Mouse (Mus musculus) erythroblast, adult 5-6 weeks (primary cell): ENCODE results near the gene Fam206a. TPM values are rescaled to one million over a fixed set of nuclear protein-coding genes. Genes with fewer than 3 reads are reported as not detected.
A peak's percentile ranks its signal among the peaks of the same experiment; 100 is the strongest.

ENCODE experiments used
- ATAC-seq: replicated peaks from 2 replicates; pipeline ENCODE4 v1.8.0; 2016; ENCODE audit warnings: moderate number of reproducible peaks, mild to moderate bottlenecking, moderate TSS enrichment, inconsistent platforms; ENCODE audit not compliant: poor library complexity, low FRiP score, severe bottlenecking
- total RNA-seq, 2 experiments: library from RNA; stranded (forward) in 1 of 2; stranded (reverse) in 1 of 2; fragments of 150-400 nt in 1 of 2; fragments of 200-764, 138-1000 nt in 1 of 2; gene quantifications; 2 replicates each; pipeline versions ENCODE4 v1.2.3 to v1.2.4; 2015 to 2017; ENCODE audit warnings: low replicate concordance in 2 of 2

Gene Fam206a
- total RNA-seq (2015; ENCODE audit: low replicate concordance) (2.9 and 3.7 TPM in 2 replicates), total RNA-seq (2017; ENCODE audit: low replicate concordance) (0.56 and 1.4 TPM in 2 replicates)

DNA sequence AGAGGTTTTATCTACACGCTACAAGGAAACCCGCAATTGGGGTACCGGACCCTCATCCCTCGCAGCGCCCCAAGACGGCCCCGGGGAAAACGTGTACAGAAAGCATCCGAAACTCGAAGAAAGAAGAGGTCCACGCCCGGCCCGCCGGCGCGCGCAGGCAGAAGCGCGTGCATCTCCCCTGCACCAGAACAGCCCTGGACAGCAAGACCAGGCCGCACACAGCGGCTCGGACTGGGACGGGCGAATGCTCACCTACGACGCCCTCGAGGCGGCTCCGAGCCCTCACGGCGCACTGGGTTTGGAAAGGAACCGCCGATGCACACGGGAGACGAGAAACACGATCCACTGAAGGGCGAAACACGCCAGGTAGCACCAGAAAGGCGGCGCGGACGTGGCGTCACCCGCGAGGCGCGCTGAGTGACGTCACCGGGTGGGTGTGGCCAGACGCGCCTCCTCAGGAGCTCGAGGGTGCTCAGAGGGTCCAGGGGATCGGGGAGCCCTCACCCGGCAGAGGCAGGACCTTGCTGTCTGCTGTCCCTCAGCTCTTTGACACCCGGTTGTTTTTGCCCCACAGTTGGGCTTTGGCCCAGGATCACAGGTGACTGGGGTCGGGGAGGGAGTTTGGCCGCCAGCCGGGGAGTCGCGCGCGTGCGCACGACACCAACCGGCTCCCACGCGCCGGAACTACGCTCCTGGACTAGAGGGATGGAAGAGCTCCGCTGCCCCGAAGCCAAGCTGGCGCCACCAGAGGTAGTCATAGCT lies at the start of gene Fam206a, which contains the start of gene Elp1:
TSS of gene Fam206a (plus strand) at position 439 of the 762 bp plus-strand sequence.
TSS of gene Elp1 (minus strand) at position 425 of the 762 bp plus-strand sequence.
- ATAC-seq: peak; percentile 98

DNA sequence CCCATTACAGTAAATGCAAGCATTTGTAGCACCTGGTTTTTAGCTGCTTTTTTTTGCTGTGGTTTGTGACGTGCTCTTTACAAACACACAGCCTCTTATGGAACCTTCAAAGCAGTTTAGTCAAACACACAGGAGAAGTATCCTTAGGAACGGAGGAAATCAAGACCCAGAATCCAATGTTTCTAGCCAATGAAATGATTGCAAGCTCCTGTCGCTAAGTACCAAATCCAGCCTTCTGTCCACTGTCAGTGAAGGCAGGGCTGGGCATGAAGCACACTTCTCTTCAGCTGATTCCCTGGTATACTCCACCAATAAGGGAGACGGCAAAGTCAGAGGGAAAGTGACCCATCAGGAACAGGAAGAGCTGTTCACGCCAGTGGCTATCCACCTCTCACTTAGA lies 46.1 kb upstream of the Fam206a start:
- ATAC-seq: no peak

- no peak for ATAC-seq
Measured at GRCm38 (mm10) chr4:56756966-56757600, 45.1 kb upstream of the Fam206a start.

DNA sequence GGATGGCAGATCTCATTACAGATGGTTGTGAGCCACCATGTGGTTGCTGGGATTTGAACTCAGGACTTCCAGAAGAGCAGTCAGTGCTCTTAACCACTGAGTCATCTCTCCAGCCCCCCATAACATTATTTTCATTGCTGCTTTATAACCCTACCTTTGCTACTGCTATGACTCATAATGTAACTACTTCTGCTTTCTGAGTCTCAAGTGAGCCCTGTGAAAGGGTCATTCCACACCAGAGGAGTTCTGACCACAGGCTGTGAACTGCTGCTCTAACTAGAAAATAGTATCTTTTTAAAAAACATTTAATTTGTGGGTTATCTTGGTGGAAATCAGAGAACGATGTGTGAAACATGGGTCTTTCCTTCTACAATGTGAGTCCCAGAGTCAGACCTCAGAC lies 44.5 kb upstream of the Fam206a start:
- ATAC-seq: no peak

GRCm38 (mm10) chr4:56767861-56768284 lies 34.3 kb upstream of the Fam206a start:
- no peak for ATAC-seq

DNA sequence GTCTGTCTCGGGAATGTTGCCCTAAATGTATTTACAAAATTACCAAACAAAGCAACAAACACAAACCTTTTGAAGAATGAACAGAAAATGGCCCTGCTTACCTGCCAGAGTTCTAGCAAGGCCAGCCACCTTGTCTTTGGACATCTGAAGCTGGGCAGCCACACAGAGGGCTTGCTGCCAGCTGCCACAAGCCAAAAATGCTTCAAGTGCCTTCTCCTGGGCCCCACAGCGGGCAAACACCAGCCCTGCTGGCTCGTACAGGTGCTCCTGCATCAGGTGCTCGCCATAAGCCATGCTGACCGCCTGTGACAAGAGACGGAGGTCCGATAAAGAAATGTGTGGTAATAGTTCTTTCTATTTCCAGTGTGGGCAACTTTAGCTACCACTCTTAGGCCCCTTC lies 33.2 kb upstream of the Fam206a start:
- ATAC-seq: no peak

- ATAC-seq: no peak
Measured at GRCm38 (mm10) chr4:56771065-56771464, 31.1 kb upstream of the Fam206a start.

DNA sequence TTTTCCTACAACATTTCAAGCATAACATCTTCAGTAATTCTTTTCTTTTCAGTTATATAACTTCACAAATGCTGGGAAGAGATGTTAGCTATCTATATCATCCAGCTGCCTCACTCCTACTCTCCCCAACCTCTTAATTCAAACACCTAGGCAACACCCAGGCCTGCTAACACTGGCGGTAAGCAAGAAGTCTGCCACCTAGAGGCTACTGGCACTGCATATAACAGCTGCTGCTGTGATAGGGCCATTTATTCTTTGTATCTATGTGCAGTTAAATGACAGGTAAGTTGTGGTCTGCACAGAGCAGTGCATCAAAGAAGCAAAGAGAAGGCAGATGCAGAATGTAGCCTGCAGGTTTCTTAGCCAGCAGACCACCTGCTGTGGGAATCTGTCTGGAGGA lies 10.8 kb upstream of the Fam206a start:
- ATAC-seq: no peak

DNA sequence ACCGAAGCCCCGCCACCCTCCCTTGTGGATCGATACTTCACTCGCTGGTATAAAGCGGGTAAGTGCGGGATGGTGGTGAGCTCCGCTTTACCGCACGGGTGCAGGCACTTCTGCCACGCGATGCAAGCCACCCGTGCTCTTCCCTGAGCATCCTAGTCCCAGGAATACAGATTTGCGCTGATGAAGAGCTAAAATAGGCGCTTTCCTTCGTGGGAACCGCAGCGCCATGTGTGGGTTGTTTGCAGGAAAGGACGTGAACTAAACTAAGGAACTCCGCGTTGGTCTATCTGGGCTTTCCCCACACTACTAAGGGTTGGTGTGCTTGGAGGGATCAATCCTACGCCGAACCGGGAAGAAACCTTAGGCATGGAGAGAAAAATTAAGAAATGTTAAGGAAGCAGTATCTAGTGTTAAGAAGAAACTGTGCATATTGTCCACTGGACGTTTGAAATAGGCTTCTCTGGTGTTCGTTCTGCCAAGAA lies 565 bp downstream of the Fam206a start:
- ATAC-seq: peak; percentile 9; the same call in 1 of the 2 replicates

DNA sequence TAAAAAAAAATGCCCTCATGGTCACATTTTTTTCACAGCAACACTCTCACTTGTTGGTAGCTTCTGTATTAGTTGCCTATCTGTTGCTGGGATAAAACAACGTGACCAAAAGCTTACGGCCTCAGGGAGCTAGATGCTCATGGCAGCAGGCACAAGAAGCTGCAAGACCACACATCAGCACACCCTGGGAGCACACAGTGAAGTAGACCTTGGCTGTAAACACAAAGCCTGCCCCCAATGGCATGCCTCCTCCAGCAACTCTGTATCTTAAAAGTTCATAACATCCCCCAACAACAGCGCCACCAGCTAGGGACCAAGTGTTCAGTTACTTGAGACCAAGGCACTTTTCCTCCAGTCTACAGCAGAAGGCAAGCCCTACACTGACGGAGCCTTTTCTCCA lies 6.9 kb downstream of the Fam206a start:
- no peak for ATAC-seq

DNA sequence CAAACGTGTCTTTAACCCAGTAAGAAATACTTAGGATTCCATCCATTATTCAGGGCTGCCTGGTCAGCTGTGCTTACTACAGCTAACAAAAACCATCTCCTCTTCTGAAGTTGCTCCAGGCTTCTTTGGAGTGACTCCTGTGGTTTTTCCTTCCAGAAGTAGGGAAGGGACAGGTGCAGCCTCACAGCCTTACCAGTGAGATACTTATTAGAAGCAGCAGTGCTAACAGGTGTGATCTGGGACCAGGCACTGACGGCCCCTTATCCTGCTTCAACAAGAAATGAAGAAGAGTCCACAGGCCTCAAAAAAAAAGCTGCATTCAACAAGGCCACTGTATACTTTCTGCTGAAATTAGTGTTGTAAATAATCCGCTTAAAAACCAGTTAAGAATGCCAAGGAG lies 9.5 kb downstream of the Fam206a start:
- ATAC-seq: no peak

- no peak for ATAC-seq
Measured at GRCm38 (mm10) chr4:56812096-56812495, 10.0 kb downstream of the Fam206a start.

- no peak for ATAC-seq
Measured at GRCm38 (mm10) chr4:56815131-56815530, 13.0 kb downstream of the Fam206a start.

DNA sequence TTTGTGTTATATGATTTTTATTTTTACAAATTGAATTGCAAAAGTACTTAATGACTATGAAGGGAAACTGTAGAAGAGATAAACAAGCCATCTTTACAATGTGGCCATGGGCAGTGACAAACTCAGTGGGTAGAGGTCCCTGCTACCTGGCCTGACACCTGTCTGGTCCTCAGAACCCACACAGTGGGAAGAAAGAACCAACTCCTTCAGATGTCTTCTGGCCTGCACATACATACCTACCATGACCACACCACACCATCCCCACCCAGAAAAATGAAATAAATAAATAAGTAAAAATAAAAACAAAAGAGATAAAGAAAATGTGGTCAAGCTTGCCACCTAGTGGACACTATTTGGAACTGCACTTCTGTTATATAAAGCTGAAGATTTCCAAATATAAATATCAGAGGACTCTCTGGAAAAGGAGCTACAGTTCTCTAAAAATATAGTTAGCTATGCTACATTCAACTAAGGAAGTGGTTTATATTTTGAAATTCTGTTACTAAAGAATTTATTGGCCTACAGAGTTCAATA lies 17.9 kb downstream of the Fam206a start:
- no peak; the same call in 1 of the 2 replicates for ATAC-seq

GRCm38 (mm10) chr4:56824231-56824630 lies 22.1 kb downstream of the Fam206a start:
- no peak for ATAC-seq

DNA sequence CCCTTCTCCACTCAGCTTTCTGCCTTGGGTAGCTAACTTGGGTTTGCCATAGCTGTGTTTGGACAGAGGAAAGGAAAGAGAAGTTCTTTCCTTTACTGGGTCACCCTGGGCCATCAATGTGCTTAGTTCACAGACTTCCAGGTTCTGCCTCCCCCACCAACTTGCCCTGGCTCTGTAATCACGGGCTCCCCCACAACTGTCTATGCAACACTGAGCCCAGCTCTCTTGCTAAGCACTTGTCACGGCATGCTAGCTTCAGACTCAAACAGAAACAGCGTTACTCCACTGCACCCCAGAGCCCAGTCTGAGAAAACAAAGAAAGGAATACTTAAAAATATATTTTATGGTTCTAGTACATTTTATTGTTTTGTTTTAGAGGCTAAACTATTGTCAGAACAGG lies 26.8 kb downstream of the Fam206a start:
- no peak for ATAC-seq

DNA sequence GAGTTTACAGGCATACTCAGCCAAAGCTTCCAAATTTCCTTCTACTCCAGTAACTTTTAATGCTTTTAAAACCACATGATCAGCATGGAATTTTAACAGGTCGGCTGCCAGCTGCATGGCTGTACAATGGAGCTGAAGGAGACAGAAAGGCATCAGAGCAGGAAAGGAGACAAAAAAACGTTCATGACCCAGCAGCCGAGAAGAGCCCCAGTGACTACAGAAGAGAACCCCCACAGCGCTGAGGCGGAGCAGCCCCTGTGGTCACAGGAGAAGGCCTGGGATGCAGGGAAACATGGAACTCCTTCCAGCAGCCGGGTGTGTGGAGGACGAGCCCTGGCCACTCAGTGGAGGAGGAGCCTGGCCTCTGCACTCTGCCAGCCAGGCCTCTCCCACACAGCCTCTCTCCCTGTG lies 27.4 kb downstream of the Fam206a start:
- no peak for ATAC-seq

DNA sequence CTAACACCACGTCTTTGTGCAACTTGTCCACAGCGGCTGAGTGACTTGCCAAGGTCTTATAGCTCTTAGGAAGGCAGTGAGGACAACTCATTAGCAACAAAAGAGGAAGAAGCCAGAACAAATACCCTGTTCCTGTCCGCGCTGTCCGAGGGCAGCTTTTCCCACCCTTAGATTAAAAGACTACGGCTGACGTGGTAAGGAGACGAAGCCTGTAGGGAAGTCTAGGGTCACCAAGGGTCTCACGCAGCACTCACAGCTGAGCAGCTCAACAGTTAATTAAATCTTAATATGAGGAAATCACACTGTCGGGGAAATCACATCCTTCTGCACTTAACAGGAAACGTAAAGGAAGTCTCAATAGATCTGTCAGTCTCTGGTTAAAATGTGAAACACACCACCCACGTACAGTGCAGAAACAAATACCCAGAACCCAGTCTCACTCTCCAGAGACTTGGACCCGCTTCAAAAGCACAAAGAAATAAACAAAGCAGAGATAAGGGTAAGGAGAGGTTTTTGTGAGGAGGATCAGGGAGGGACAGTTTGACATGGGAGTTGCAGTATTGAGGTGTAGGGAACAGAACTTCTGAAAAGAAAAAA lies 29.0 kb downstream of the Fam206a start:
- no peak for ATAC-seq

DNA sequence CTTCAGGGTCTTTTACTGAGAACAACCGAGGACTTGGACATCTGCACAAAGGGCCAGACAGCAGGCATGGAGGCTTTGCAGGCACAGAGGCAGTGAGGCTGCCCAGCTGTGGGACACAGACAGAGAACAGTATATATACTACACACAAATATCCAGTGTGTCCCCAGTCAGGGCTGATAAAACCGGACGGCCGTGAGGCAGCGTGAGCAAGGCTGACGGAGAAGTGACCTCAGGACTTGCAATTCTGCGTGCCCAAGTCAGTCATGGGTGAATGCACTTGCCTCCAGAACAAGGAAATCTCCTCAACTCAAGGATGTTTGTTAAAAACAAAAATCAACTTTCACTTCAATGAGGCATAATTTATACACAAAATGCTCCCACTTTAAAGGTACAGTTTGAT lies 29.9 kb downstream of the Fam206a start:
- no peak for ATAC-seq

GRCm38 (mm10) chr4:56837661-56838060 lies 35.5 kb downstream of the Fam206a start:
- no peak for ATAC-seq
